Mouse (Mus musculus): ENCODE results near the gene Ttc28. TPM values are rescaled to one million over a fixed set of nuclear protein-coding genes. Genes with fewer than 3 reads are reported as not detected.

Gene Ttc28
- total RNA-seq, 4 experiments from 2014 or later, result 11.0 to 17.2 (median 12.3) TPM

DNA sequence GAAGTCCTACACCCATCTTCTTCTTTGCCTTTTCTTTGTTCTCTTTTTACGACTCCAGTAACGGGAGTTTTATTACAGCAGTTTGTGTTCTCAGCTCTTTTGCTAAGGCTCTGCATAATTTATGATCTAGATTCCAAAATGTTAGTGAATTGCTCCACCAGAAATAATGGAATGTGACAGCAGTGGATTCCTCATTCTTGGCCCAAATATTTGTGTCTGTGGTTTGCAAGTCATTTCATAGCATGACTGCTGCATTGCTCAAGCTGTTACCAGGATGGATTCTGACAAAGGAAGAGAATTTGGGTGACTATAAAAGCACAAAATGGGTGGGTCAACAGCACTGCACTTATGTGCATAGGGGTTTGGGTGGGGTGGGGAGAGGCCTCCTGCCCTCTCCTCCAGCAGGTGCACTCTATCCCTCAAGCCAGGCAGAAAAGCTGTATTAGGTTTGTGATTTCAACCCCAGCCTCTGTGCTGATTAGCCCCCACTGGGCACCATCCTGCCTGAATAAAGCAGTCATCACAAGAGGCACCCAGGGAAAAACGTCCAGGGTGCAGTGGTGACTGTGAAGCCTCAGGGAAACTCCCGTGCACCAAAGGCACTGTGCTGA lies 325.5 kb downstream of the Ttc28 start:
- no peak for DNase-seq (ENCODE audit: low spot score)

DNA sequence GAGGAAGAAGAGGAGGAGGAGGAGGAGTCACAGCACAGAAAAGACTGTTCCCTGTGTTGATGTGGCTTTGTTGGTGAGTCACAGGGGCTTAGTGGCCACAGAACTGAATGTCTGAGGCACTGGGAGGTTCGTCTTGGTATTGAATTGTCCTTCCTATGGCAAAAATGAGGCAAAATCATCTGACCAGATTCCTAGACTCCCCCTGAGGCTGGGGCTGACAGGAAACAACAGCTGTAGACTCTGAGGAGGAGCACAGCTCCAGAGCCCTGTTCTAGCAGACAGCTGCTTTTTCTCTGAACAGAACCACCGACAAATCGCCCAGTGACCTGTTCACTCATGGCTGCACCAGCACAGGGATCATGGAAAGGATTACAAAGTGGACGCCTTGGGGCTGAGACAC lies 326.2 kb downstream of the Ttc28 start:
- peak; percentile 31 for DNase-seq (ENCODE audit: low spot score)

DNA sequence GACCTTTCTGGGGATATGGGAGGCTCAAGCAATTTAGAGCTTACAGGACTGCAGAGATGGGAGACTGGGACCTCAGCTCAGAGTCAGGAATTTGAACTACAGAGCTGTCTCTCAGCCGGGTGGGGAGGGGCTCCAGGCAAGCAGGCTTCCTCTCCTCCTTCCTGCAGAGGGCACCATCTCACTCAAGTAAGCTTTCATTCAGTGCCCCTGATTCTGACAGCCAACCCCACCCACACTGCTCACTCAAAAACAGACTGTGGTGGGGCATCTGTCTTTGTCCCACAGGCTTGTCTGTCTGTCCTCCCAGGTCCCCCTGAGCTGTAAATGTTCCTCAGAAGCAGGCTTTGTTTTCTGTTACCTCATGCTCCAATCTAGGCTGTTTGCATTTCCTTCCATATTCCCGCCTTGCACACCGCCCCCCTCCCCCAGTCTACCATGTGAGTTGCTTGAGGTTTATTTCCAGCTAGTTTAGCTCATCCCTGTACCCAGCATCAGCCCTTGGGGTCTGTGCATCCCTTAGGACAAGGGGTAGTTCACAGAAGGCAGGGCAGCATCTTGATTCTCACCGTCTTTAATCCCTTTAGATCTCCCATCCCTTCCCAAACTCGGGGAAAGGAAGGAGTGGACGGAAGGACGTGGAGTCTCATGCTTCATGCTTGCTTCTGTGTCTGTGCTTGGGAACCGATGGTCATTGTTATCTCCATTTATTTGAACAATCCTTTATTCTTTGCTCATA lies 328.5 kb downstream of the Ttc28 start:
- DNase-seq (ENCODE audit: low spot score), result peak; percentile 36

DNA sequence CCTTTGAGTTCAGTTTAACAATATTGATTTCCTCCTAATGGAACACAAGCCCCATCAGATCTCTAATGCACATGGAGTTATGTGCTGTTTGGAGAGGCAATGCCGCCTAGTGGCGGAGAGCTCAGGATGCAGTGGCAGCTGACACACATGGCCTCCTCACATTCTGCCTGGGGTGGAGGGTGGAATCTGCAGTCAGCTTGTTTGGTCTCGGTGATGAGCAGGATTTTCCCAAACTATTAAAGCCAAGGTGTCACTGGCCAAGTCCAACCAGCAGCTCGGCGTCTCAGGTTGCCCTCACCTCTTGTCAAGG lies 329.0 kb downstream of the Ttc28 start:
- peak; percentile 50 for DNase-seq (ENCODE audit: low spot score)

DNA sequence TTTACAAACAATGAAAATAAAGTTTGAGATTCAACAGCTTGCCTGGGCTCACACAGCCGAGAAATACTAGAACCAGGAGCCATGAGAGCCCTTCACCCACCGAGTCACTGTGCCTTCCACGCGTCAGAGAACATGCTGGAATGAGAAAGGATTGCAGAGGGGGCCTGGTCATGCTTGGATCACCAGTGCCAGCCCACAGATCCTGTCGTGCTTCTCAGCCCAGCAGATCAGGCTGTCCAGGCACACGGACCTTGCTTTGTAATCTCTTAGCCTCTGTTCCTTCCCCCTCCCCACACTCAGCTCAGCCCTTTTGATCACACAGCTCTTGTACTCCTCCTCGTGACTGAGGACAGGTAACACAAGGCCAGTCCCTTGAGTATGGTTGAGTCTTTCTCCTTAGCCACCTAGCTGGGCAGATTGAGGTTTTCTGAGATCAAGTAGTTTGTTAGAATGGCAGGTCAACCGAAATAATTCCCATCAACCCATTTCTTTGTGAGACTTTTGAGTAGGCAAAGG lies 334.4 kb downstream of the Ttc28 start:
- DNase-seq (ENCODE audit: low spot score), result no peak

DNA sequence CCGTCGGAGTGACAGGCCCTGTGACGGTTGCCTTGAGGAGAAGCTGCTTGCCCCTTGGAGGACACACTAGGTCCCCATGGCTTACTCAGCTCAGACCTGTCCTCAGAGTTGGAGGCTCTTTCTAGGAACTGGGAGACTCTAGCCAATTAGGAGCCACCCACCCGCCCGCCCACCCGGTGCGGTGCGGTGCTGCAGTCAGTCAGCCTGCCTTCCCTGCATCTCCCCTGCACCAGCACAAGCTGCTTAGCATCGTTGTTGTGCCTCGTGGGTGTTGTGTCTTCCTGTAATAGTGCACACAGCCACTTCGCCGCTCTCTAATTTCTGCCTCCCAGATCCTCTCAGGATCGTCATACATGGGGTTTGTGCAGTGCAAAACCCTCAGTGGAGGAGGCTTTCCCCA lies 335.3 kb downstream of the Ttc28 start:
- DNase-seq (ENCODE audit: low spot score), result no peak

DNA sequence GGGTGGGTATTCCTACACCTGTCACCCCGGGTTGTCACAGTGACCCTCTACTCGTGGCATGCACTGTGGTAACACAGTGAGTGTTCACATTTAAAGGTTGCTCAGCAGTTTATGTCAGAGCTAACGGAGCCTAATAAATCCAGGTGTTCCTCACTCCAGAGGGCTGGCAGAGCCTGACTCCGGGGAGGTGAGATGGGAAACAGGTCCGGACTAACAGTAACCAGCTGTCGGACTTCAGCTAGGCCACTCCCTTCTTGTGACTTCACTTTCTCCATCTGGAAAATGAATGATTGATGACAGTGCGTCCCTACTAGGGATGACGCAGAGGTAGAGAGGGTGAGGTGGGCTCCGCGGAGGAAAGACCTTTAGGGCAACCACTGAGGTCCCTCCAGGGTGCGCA lies 336.1 kb downstream of the Ttc28 start:
- no peak for DNase-seq (ENCODE audit: low spot score)

DNA sequence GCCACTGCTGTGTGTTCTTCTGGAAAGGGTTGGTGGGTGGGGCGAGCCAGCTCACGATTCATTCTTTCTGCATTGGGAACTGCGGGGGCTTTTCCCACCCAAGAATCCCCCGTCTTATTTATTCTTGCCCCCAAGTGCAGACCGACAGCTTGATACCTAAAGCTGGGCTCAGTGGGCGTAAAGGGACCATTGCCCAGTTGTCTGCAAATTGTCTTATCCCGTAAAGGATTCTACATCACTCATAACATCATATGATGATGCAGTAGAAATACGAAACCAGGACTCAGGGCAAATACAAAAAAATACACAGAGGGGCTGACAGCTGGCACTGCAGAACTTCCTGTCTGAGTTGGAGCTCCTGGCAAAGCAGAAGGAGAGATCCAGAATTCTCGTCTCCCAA lies 336.6 kb downstream of the Ttc28 start:
- DNase-seq (ENCODE audit: low spot score), result no peak

DNA sequence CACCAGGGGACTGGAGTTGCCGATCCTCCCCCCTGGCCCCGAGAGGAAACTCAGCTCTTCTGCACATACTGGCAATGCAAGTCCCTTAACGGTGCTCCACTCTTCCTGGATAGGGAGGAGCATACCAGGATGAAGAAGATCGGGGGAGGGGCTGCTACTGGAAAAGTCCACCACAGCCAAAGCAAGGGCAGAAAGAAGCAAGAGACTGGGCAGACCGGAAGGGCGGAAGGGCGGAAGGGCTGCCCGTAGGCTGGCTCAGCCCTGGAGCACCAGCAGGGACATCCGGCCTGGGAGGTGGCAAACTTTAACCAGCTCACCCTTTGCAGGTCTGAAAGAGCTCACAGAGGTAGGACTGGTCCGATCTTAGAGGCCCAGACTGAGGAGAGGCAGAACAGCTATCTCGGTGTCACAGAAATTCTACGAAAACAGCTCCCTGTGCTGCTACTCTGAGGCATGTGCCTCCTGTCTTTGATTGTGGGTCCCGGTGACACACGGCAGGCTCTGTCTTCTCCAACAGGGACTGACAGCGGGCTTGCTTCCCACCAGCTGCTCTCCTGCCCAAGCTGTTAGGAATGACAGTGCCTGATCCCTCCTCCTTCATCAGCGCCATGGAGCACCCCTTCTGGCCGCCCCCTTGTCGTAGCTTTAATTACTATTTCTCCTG lies 338.0 kb downstream of the Ttc28 start:
- DNase-seq (ENCODE audit: low spot score), result no peak

DNA sequence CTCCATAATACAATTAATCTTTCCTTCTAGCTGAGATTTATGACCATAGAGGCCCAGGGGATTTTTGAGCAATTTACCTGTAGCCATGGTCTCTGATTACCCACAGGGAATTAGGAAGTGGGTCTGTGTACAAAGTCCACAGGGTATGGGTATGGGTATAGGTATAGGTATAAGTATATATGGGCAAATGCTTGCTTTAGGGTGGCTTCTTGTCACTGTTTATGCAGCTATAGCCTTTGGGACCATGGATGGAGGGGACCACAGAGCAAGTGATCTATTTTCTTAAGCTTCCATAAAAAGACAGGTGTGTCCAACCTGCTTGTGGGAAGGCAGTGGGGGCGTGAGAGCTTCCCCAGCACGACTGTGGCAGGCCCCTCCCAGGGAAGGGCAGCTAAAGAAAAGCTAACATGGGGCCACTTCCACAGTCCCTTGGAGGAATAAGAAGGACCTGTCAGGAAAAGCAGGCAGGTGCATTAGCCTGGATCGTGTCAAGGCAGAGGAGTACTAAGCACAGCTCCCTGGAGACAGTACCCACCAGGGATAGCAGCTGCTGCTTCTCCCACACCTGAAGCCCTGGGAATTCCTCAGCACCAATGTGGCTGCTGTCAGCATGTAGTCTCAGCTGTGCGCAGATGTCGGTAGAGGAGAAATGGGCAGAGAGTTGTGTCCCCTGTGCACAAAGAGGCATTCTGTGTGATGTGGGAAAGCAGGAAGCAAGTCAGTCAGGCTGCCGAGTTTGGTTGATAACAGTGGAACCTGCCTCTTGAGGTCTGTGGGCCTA lies 338.7 kb downstream of the Ttc28 start:
- no peak for DNase-seq (ENCODE audit: low spot score)

DNA sequence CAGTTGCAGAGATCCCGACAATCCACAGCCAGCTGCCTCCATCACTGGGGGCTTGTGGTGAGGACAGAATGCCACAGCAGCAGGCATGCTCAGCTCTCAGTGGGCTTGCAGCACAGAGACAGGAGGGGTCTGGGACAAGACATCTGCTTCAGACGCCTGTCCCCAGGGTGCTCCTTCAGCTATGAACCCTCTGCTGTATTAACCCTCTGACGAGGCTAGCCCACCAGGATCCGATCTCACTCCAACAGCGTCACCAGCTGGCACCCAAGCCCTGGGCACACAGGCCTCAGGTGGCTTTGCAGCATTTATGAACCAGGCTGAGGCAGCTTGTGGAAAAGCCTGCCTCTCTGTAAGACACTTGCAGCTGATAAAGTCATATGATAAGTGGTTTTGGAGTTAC lies 339.4 kb downstream of the Ttc28 start:
- no peak for DNase-seq (ENCODE audit: low spot score)

DNA sequence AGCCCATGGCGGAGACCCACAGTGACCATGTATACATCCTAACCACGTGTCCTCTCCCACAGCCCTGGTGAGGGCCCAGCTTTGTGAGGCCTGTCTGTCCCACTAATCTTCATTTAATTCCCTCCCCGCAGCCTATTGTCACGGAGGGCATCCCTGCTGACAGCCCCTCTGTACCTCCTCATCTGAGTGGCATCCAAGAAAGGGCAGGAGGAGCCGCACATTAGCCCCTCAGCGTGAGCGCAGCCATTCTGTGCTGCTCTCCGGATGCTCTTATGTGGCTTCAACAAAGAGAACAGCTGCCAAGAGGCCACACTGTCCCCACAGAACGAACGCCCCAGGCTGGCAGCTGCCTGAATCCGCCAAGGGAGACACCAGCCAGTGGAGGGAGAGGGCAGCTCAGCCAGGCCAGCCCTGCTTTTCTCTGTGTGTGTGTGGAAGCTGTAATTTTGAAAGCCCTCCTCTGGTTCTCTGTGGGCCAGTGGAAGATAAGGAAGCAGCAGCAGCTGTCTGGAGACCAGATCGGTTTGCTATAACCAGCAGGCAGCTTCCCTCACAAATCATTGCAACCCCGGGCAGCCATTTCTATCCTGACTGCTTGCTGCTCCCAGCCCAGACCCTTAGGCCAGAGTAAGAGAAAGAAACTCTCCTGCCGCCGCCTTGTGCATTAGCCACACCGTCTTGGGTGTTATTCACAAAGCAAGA lies 341.2 kb downstream of the Ttc28 start:
- DNase-seq (ENCODE audit: low spot score), result no peak

DNA sequence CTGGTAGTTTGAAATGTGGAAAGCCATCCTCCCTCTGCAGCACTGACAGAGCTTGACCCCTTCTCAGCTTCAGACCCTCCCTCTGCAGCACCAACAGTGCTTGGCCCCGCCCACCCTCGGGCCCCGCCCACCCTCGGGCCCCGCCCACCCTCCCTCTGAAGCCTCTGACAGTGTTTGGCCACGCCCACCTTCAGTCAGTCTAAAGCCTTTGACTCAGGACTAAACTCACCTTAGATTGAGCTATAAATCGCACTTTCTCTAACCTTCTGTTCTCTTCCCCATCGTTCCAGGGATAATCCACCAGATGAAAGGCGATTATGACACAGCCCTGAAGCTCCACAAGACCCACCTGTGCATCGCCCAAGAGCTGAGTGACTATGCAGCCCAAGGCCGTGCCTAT lies 343.2 kb downstream of the Ttc28 start:
- no peak for DNase-seq (ENCODE audit: low spot score)

DNA sequence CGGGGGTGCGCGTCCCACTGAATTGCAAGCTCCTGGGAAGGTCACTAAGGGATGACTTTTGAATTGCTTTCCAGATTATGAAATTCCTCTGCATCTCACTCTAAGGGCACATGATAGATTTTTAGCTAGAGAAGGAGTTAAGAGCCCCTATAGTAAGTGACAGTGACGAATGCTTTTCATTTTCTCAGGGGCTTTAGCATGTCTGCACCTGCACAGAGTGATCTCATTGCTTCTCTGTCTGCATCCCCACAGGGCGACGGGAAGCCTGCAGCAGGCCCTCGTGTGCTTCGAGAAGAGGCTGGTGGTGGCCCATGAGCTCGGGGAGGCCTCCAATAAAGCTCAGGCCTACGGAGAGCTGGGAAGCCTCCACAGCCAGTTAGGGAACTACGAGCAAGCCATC lies 345.7 kb downstream of the Ttc28 start:
- no peak for DNase-seq (ENCODE audit: low spot score)

DNA sequence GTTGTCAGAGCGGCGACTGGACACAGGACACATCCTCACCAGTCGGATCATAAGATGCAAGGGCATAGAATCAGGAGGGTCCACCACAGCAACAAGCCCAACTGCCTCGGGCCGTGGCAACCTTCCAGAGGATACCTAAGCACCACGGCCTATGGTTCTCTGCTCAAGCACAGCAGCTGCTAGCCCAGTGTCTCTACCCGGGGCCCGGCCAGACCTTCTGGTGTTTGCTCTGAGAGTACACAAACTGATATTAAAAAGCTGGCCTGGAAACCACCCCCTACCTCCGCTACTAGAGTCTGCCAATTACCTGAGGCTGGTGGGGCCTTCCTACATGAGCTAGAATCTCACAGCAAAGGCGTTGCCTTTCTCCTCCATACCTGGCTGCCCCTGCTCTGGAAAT lies 346.9 kb downstream of the Ttc28 start:
- DNase-seq (ENCODE audit: low spot score), result no peak

DNA sequence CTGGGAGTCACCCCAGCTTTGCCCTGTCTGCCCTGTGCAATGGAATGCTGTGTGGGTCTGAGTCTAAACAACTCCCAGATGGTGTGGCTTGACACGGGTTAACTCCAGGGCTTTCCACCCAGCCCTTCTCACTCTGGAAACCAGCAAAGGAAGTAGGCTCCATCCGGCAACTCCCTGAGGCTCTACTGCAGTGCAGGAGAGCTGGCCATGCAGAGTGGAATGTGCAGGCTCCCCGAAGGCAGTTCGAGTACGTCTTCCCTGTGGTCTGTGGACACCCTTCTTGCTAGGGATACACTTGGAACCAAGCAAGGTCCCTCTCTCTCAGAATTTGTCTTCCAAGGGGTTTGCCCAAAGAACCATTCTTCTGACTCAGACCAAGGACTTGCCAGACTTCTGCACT lies 348.2 kb downstream of the Ttc28 start:
- peak; percentile 50 for DNase-seq (ENCODE audit: low spot score)

DNA sequence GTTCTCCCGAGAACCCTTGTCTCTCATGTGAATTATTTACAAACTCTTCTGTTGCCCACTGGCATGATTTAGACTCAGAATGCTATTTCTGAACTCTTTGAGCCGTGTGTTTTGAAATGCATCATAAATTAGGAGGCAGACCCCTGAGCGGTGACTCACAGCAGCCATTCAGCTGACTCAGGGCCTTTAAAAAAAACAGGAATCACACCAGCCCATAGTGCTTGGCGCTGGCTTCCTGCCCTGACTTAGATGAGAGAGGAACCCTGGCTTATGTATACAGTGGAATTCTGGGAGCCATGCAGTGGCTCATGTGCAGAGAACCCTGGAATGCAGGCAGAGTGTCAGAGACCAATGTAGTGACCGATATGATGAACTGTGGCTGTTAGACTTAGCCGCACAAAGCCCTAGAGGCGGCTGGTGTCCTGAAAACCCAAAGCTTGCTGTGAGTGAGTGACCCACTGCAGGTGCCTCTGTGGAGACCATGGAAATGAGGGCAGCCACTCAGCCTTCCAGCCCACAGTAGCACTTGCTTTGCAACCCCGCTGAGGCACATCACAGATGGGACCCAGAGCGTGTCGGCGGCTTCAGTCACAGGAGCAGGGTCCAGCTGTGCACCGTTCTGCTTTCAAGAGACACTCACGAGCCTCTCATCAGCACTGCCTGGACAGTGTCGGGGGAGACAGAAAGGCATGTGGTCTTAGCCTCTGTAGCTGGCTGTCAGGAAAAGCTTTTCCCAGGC lies 348.9 kb downstream of the Ttc28 start:
- peak; percentile 47 for DNase-seq (ENCODE audit: low spot score)

DNA sequence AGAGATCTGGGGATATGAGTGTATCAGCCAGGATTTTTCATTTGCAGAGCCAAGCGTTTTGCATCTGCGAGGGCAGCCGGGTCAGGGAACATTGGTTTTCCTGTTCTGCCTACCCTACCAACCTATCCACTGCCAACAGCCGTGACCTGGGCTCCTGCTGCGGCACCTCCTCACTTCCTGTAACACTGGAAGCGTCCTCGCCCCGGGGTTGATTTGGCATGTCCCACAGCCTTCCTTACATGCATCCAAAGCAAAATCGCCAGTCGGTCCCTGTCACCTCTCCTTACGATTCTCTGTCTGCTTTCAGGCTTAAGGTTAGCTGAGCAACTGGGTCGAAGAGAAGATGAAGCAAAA lies 349.4 kb downstream of the Ttc28 start:
- DNase-seq (ENCODE audit: low spot score), result no peak

DNA sequence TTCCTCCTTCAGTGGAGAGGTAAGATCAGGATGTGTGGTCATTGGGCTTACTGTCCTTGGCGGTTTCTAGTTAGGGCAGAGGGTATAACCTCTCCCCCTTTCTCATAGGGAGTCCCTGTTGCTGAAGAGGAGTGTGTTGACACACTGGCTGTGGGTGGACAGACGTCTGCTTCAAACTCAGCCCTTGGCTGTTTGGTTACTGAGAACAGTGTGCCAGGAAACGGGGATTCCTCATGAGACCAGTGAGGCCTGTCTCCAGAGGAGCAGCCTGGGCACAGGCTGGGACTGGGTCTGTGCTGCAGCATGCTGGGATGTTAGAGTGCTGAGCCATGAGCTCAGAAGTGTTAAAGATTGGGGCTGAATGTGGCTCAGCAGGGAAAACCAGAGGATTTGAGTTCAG lies 350.1 kb downstream of the Ttc28 start:
- no peak for DNase-seq (ENCODE audit: low spot score)

DNA sequence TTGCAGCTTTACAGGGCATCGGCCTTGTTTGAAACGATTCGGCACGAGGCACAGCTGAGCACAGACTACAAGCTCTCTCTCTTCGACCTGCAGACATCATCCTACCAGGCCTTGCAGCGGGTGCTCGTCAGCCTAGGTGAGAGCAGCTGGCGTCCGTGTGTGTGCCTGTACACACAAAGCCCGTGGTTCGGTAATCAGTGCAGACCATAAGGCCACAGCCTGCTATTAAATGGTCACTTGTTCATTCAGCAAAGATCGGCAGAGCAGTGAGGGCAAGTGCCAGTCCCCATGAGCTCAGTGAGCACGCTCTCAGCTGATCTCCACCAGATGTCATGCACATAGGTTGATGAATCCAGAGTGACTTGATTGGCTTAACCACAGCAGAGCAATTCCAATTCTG lies 351.4 kb downstream of the Ttc28 start:
- no peak for DNase-seq (ENCODE audit: low spot score)

DNA sequence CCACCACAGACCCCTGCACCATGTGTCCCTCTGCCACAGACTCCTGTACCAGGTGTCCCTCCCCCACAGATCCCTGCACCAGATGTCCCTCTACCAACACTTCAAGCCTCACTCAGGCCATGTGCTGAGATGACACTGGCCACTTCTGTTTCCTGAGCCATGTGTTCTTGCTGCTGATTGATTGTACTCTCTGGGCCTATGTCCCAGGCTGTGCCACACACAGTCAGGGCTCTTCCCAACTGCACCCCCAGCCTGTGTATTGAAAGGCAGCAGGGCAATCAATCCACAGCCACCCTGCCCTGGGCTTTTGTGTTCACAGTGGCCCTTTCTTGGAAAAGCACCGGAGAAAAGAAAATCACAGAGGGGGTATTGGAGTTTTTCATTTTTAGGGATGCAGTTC lies 352.2 kb downstream of the Ttc28 start:
- DNase-seq (ENCODE audit: low spot score), result no peak

All from heart, adult 8-10 months (tissue).